Mouse (Mus musculus): ENCODE measurements around the gene Lsm4. TPM values are rescaled to one million over a fixed set of nuclear protein-coding genes. Genes with fewer than 3 reads are reported as not detected.

Gene Lsm4
- 199 and 223 TPM in 2 replicates for polyA plus RNA-seq (2014; fragmentation: Nextera tagmentation; extraction: Ambion mirVana)

GRCm38 (mm10) chr8:70673079-70673856 is at the start of gene Lsm4:
Gene Lsm4, plus strand, starts transcription at chr8:70673248.
- peaks cover 11% of the 10 kb centered on the region; the same call in 1 of the 2 replicates for H3K36me3 ChIP-seq (ENCODE audit: control insufficient read depth, insufficient read depth, low read length)
- peak; percentile 100 for DNase-seq (ENCODE audit: low spot score)
- H3K9ac ChIP-seq (ENCODE audit: low read depth, low read length), result peak within 1 kb of the TSS; percentile 82
- peak within 1 kb of the TSS; percentile 82 for H3K4me2 ChIP-seq (ENCODE audit: low read depth, low read length)
- H3K9me3 ChIP-seq (ENCODE audit: control insufficient read depth, low read length), result no peaks in the 10 kb centered on the region
- H3K27me3 ChIP-seq (replicated peaks; ENCODE audit: control insufficient read depth, insufficient read depth, low read length), result no peaks in the 10 kb centered on the region
- peak within 1 kb of the TSS; percentile 70 for H3K4me3 ChIP-seq (ENCODE audit: low read depth, low read length)
- ATAC-seq (ENCODE audit: low read depth), result peak; percentile 98
- H3K27ac ChIP-seq (replicated peaks; ENCODE audit: low read depth, low read length), result peak within 1 kb of the TSS; percentile 95
- H3K4me1 ChIP-seq (ENCODE audit: control insufficient read depth, insufficient read depth, low read length), result peaks cover 6% of the 10 kb centered on the region
- WGBS, result under 1% methylated on average over 60 of the region's 60 CpGs

- Histone ChIP-seq H3K4me2 (ENCODE audit: low read depth, low read length) (peak overlapping the region; percentile 23; the same call in 1 of the 2 replicates), H3K4me3 (ENCODE audit: low read depth, low read length) (no peak overlapping the region), H3K9ac (ENCODE audit: low read depth, low read length) (no peak overlapping the region), H3K27me3 (replicated peaks; ENCODE audit: control insufficient read depth, insufficient read depth, low read length) (no peaks in the 10 kb centered on the region; the same call in none of the 2 replicates), H3K27ac (replicated peaks; ENCODE audit: low read depth, low read length) (no peak overlapping the region), H3K36me3 (ENCODE audit: control insufficient read depth, insufficient read depth, low read length) (no peaks in the 10 kb centered on the region), H3K9me3 (ENCODE audit: control insufficient read depth, low read length) (no peaks in the 10 kb centered on the region), H3K4me1 (ENCODE audit: control insufficient read depth, insufficient read depth, low read length) (no peaks in the 10 kb centered on the region)
- ATAC-seq (ENCODE audit: low read depth) (no peak), DNase-seq (ENCODE audit: low spot score) (peak; percentile 53)
- WGBS, result 13% methylated on average over 5 of the region's 5 CpGs
Measured at GRCm38 (mm10) chr8:70625104-70625503, 47.9 kb upstream of the Lsm4 start.

GRCm38 (mm10) chr8:70627041-70627440 is 46.0 kb upstream of the Lsm4 start:
- DNase-seq (ENCODE audit: low spot score) (no peak), ATAC-seq (ENCODE audit: low read depth) (no peak)
- Histone ChIP-seq H3K27me3 (replicated peaks; ENCODE audit: control insufficient read depth, insufficient read depth, low read length) (peaks cover 7% of the 10 kb centered on the region), H3K4me1 (ENCODE audit: control insufficient read depth, insufficient read depth, low read length) (peaks cover 11% of the 10 kb centered on the region), H3K9me3 (ENCODE audit: control insufficient read depth, low read length) (no peaks in the 10 kb centered on the region), H3K27ac (replicated peaks; ENCODE audit: low read depth, low read length) (no peak overlapping the region), H3K4me2 (ENCODE audit: low read depth, low read length) (no peak overlapping the region), H3K4me3 (ENCODE audit: low read depth, low read length) (no peak overlapping the region), H3K9ac (ENCODE audit: low read depth, low read length) (no peak overlapping the region), H3K36me3 (ENCODE audit: control insufficient read depth, insufficient read depth, low read length) (no peaks in the 10 kb centered on the region)
- 91% methylated on average over 5 of the region's 5 CpGs for whole genome bisulfite sequencing

GRCm38 (mm10) chr8:70628986-70629490 is 44.0 kb upstream of the Lsm4 start:
- ATAC-seq (ENCODE audit: low read depth), result no peak
- H3K27ac ChIP-seq (replicated peaks; ENCODE audit: low read depth, low read length), result no peak overlapping the region
- peak overlapping the region; percentile 66 for H3K9ac ChIP-seq (ENCODE audit: low read depth, low read length)

GRCm38 (mm10) chr8:70629574-70630531 is 43.2 kb upstream of the Lsm4 start:
- Histone ChIP-seq H3K27ac (replicated peaks; ENCODE audit: low read depth, low read length) (peak overlapping the region; percentile 46), H3K4me2 (ENCODE audit: low read depth, low read length) (peak overlapping the region; percentile 82), H3K36me3 (ENCODE audit: control insufficient read depth, insufficient read depth, low read length) (no peaks in the 10 kb centered on the region), H3K4me1 (ENCODE audit: control insufficient read depth, insufficient read depth, low read length) (peaks cover 17% of the 10 kb centered on the region), H3K9ac (ENCODE audit: low read depth, low read length) (peak overlapping the region; percentile 66), H3K27me3 (replicated peaks; ENCODE audit: control insufficient read depth, insufficient read depth, low read length) (peaks cover 7% of the 10 kb centered on the region; the same call in 1 of the 2 replicates), H3K4me3 (ENCODE audit: low read depth, low read length) (peak overlapping the region; percentile 52), H3K9me3 (ENCODE audit: control insufficient read depth, low read length) (no peaks in the 10 kb centered on the region)
- DNase-seq (ENCODE audit: low spot score), result peak; percentile 92
- WGBS, result under 1% methylated on average over 37 of the region's 60 CpGs
- ATAC-seq (ENCODE audit: low read depth), result peak; percentile 93

More at GRCm38 (mm10) chr8:70628986-70629490, 44.0 kb upstream of the Lsm4 start:
- peak overlapping the region; percentile 82 for H3K4me2 ChIP-seq (ENCODE audit: low read depth, low read length)
- H3K4me1 ChIP-seq (ENCODE audit: control insufficient read depth, insufficient read depth, low read length), result peaks cover 16% of the 10 kb centered on the region
- no peak for DNase-seq (ENCODE audit: low spot score)
- WGBS, result 54% methylated on average over 7 of the region's 7 CpGs
- peak overlapping the region; percentile 52 for H3K4me3 ChIP-seq (ENCODE audit: low read depth, low read length)
- H3K27me3 ChIP-seq (replicated peaks; ENCODE audit: control insufficient read depth, insufficient read depth, low read length), result peaks cover 7% of the 10 kb centered on the region; the same call in 1 of the 2 replicates
- H3K36me3 ChIP-seq (ENCODE audit: control insufficient read depth, insufficient read depth, low read length), result no peaks in the 10 kb centered on the region
- no peaks in the 10 kb centered on the region for H3K9me3 ChIP-seq (ENCODE audit: control insufficient read depth, low read length)

GRCm38 (mm10) chr8:70630532-70631381 is 42.3 kb upstream of the Lsm4 start:
- Histone ChIP-seq H3K9ac (ENCODE audit: low read depth, low read length) (peak overlapping the region; percentile 66), H3K36me3 (ENCODE audit: control insufficient read depth, insufficient read depth, low read length) (no peaks in the 10 kb centered on the region), H3K4me2 (ENCODE audit: low read depth, low read length) (peak overlapping the region; percentile 82), H3K27ac (replicated peaks; ENCODE audit: low read depth, low read length) (no peak overlapping the region; the same call in 1 of the 2 replicates), H3K4me3 (ENCODE audit: low read depth, low read length) (peak overlapping the region; percentile 52), H3K27me3 (replicated peaks; ENCODE audit: control insufficient read depth, insufficient read depth, low read length) (peaks cover 7% of the 10 kb centered on the region; the same call in 1 of the 2 replicates), H3K9me3 (ENCODE audit: control insufficient read depth, low read length) (no peaks in the 10 kb centered on the region), H3K4me1 (ENCODE audit: control insufficient read depth, insufficient read depth, low read length) (peaks cover 17% of the 10 kb centered on the region)
- 14% methylated on average over 22 of the region's 22 CpGs for WGBS
- peak; percentile 65 for DNase-seq (ENCODE audit: low spot score)
- ATAC-seq (ENCODE audit: low read depth), result peak; percentile 32; the same call in 1 of the 2 replicates

- H3K4me2 ChIP-seq (ENCODE audit: low read depth, low read length), result 0 out of 2 replicates have a peak overlapping the region, but pooled peaks have one; percentile 82
- peak; percentile 35 for DNase-seq (ENCODE audit: low spot score)
- no peak overlapping the region for H3K27ac ChIP-seq (replicated peaks; ENCODE audit: low read depth, low read length)
- H3K27me3 ChIP-seq (replicated peaks; ENCODE audit: control insufficient read depth, insufficient read depth, low read length), result peaks cover 7% of the 10 kb centered on the region; the same call in 1 of the 2 replicates
- no peak for ATAC-seq (ENCODE audit: low read depth)
- peaks cover 17% of the 10 kb centered on the region for H3K4me1 ChIP-seq (ENCODE audit: control insufficient read depth, insufficient read depth, low read length)
- no peaks in the 10 kb centered on the region for H3K9me3 ChIP-seq (ENCODE audit: control insufficient read depth, low read length)
- no peak overlapping the region for H3K4me3 ChIP-seq (ENCODE audit: low read depth, low read length)
- H3K36me3 ChIP-seq (ENCODE audit: control insufficient read depth, insufficient read depth, low read length), result no peaks in the 10 kb centered on the region
- WGBS, result 15% methylated on average over 18 of the region's 24 CpGs
- peak overlapping the region; percentile 30; the same call in 1 of the 2 replicates for H3K9ac ChIP-seq (ENCODE audit: low read depth, low read length)
Measured at GRCm38 (mm10) chr8:70631436-70631835, 41.6 kb upstream of the Lsm4 start.

All from embryonic facial prominence, embryonic 14.5 days (tissue).